Comparison of ENCODE assay signal across 14 mouse cellular contexts in the genomic region with DNA sequence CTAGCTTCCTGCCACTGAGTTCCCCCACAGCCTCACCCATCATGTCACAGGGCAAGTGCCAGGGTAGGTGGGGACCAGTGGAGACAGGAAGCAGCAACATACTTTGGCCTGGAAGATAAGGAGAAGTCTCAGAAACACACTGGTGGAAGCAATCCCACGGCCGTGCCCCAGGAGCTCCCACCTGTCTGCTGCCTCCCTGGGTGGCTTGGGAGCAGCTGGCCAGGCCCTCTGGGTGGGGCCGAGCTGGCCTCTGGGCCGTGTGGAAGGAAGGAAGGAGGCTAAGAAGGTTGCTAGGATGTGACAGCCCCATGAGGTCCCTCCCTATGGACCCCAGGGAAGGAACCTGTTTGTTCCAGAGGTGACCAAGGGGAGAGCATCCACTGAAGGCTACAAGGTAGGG. TPM values are rescaled to one million over a fixed set of nuclear protein-coding genes. Genes with fewer than 3 reads are reported as not detected.
DNase-seq lines count a peak whose midpoint lies in the region; ATAC-seq and TF ChIP-seq lines count a peak whose summit lies in the region.
"Had no signal": no experiment of that assay in that cellular context is flagged by ENCODE, and none has a peak within 500 bp of the region (broad histone marks: within the 10 kb centered on the region; RNA-seq: fewer than 3 reads in every experiment).

No protein-coding gene starts in this region.

- peaks cover 48% of the 10 kb centered on the region for H3K36me3 ChIP-seq in forebrain, postnatal 0 days (ENCODE audit: insufficient read depth)
- H3K36me3 ChIP-seq in forebrain, embryonic 14.5 days (ENCODE audit: control insufficient read depth, insufficient read depth, low read length): peaks cover 47% of the 10 kb centered on the region
- H3K36me3 ChIP-seq in intestine, embryonic 14.5 days (ENCODE audit: control insufficient read depth, insufficient read depth, low read length): peaks cover 50% of the 10 kb centered on the region
- H3K36me3 ChIP-seq in intestine, postnatal 0 days (ENCODE audit: control insufficient read depth, insufficient read depth): peaks cover 51% of the 10 kb centered on the region

- ATAC-seq in forebrain, postnatal 0 days: no peak
- no peak for ATAC-seq in forebrain, embryonic 14.5 days
- no peak for ATAC-seq in intestine, embryonic 14.5 days (replicated peaks; ENCODE audit: low FRiP score, low TSS enrichment, low read depth)
- no peak for ATAC-seq in intestine, postnatal 0 days
- ATAC-seq: liver, postnatal 0 days had no signal

- peak overlapping the region; percentile 41; the same call in 1 of the 2 replicates for H3K27ac ChIP-seq in forebrain, postnatal 0 days (ENCODE audit: low read depth, low read length)
- H3K27ac ChIP-seq in forebrain, embryonic 14.5 days (ENCODE audit: low read depth, low read length): no peak overlapping the region
- 0 out of 2 replicates have a peak overlapping the region, but pooled peaks have one; percentile 22 for H3K27ac ChIP-seq in intestine, embryonic 14.5 days (ENCODE audit: low read depth)
- no peak overlapping the region for H3K27ac ChIP-seq in intestine, postnatal 0 days (ENCODE audit: low read depth, low read length)
- peak overlapping the region; percentile 19 for H3K27ac ChIP-seq in brown adipose tissue, adult 24 weeks (replicated peaks; ENCODE audit: low read depth, low read length)
- H3K27ac ChIP-seq: midbrain, embryonic 12.5 days had no signal

- H3K4me3 ChIP-seq in forebrain, postnatal 0 days (ENCODE audit: low read depth, low read length): no peak overlapping the region
- no peak overlapping the region for H3K4me3 ChIP-seq in forebrain, embryonic 14.5 days (ENCODE audit: low read depth, low read length)
- H3K4me3 ChIP-seq in intestine, embryonic 14.5 days (ENCODE audit: low read depth, low read length): no peak overlapping the region
- no peak overlapping the region for H3K4me3 ChIP-seq in intestine, postnatal 0 days (ENCODE audit: low read depth, low read length)
- H3K4me3 ChIP-seq in brown adipose tissue, adult 24 weeks (ENCODE audit: insufficient read depth, low read depth, low read length): no peak overlapping the region
- H3K4me3 ChIP-seq: erythroblast, embryonic 14.5 days; midbrain, embryonic 12.5 days had no signal

- no peak overlapping the region for H3K9ac ChIP-seq in forebrain, postnatal 0 days
- H3K9ac ChIP-seq in forebrain, embryonic 14.5 days (ENCODE audit: low read length): no peak overlapping the region
- no peak overlapping the region for H3K9ac ChIP-seq in intestine, embryonic 14.5 days (ENCODE audit: low read length)
- H3K9ac ChIP-seq in intestine, postnatal 0 days (ENCODE audit: low read depth, low read length): no peak overlapping the region
- H3K9ac ChIP-seq: liver, postnatal 0 days; midbrain, embryonic 12.5 days had no signal

- no peak for TF ChIP-seq CTCF in forebrain, postnatal 0 days (IDR thresholded peaks at IDR 0.05; ENCODE audit: low read depth)
- TF ChIP-seq CTCF in intestine, postnatal 0 days (IDR thresholded peaks at IDR 0.05; ENCODE audit: low read depth): no peak

- WGBS in forebrain, postnatal 0 days: 68% methylated on average over 4 of the region's 4 CpGs
- WGBS in forebrain, embryonic 14.5 days: 79% methylated on average over 4 of the region's 4 CpGs
- 49% methylated on average over 4 of the region's 4 CpGs for WGBS in intestine, embryonic 14.5 days
- WGBS in intestine, postnatal 0 days: 20% methylated on average over 4 of the region's 4 CpGs

- no peak overlapping the region for H3K4me2 ChIP-seq in forebrain, postnatal 0 days (ENCODE audit: low read depth)
- H3K4me2 ChIP-seq in forebrain, embryonic 14.5 days (ENCODE audit: low read length): no peak overlapping the region
- no peak overlapping the region for H3K4me2 ChIP-seq in intestine, embryonic 14.5 days (ENCODE audit: low read length)
- no peak overlapping the region for H3K4me2 ChIP-seq in intestine, postnatal 0 days (replicated peaks; ENCODE audit: low read depth)
- H3K4me2 ChIP-seq: midbrain, embryonic 12.5 days had no signal

- no peaks in the 10 kb centered on the region for H3K9me3 ChIP-seq in forebrain, postnatal 0 days (ENCODE audit: low read length)
- no peaks in the 10 kb centered on the region for H3K9me3 ChIP-seq in forebrain, embryonic 14.5 days (replicated peaks; ENCODE audit: control insufficient read depth, low read length)
- H3K9me3 ChIP-seq in intestine, embryonic 14.5 days (ENCODE audit: control insufficient read depth, low read length): no peaks in the 10 kb centered on the region
- no peaks in the 10 kb centered on the region for H3K9me3 ChIP-seq in intestine, postnatal 0 days (ENCODE audit: control insufficient read depth)
- H3K9me3 ChIP-seq: midbrain, embryonic 12.5 days had no signal

- H3K4me1 ChIP-seq in forebrain, postnatal 0 days (ENCODE audit: insufficient read depth): 0 out of 2 replicates have a peak, but pooled peaks cover 9% of the 10 kb centered on the region
- 0 out of 2 replicates have a peak, but pooled peaks cover 3% of the 10 kb centered on the region for H3K4me1 ChIP-seq in forebrain, embryonic 14.5 days (ENCODE audit: control insufficient read depth, insufficient read depth, low read length)
- peaks cover 40% of the 10 kb centered on the region for H3K4me1 ChIP-seq in intestine, embryonic 14.5 days (replicated peaks; ENCODE audit: control insufficient read depth, insufficient read depth, low read length)
- H3K4me1 ChIP-seq in intestine, postnatal 0 days (replicated peaks; ENCODE audit: control insufficient read depth, insufficient read depth, low read length): peaks cover 5% of the 10 kb centered on the region
- H3K4me1 ChIP-seq in brown adipose tissue, adult 24 weeks (ENCODE audit: control insufficient read depth, insufficient read depth, insufficient read length, low read length): peaks cover 14% of the 10 kb centered on the region

- H3K27me3 ChIP-seq in forebrain, postnatal 0 days (ENCODE audit: insufficient read depth, low read length): no peaks in the 10 kb centered on the region
- peaks cover 6% of the 10 kb centered on the region for H3K27me3 ChIP-seq in forebrain, embryonic 14.5 days (replicated peaks; ENCODE audit: control insufficient read depth, insufficient read depth, low read length)
- no peaks in the 10 kb centered on the region for H3K27me3 ChIP-seq in intestine, embryonic 14.5 days (replicated peaks; ENCODE audit: control insufficient read depth, insufficient read depth, low read length)
- no peaks in the 10 kb centered on the region for H3K27me3 ChIP-seq in intestine, postnatal 0 days (replicated peaks; ENCODE audit: control insufficient read depth, insufficient read depth, low read length)

- no peak for DNase-seq in forebrain, postnatal 0 days
- DNase-seq in forebrain, embryonic 14.5 days (ENCODE audit: low spot score): no peak
- DNase-seq in intestine, embryonic 14.5 days (ENCODE audit: low spot score): no peak
- DNase-seq in lung, postnatal 10 days: peak; percentile 10
- no peak for DNase-seq in thymus, adult 18-20 months
- DNase-seq in embryo, embryonic 9.5 days (ENCODE audit: extremely low spot score): no peak
- DNase-seq: adrenal gland, adult 8-10 months; kidney, adult 8-10 months; liver, postnatal 0 days; right cerebral cortex, postnatal 25 days had no signal

RNA-seq across cellular contexts. Expression of a gene that starts 14.6 kb away (rescaled TPM):
- 2.5 and 3.0 TPM in 2 replicates for total RNA-seq in forebrain, postnatal 0 days (2014; rRNA removed)
- 0.74 and 1.1 TPM in 2 replicates for polyA plus RNA-seq in forebrain, postnatal 0 days (2015; fragmentation: Nextera tagmentation; extraction: Ambion mirVana)
- 0.72 and 1.6 TPM in 2 replicates for polyA plus RNA-seq in forebrain, embryonic 14.5 days (2014; fragmentation: Nextera tagmentation; extraction: Ambion mirVana)
- 6.4 and 8.9 TPM in 2 replicates for polyA plus RNA-seq in intestine, embryonic 14.5 days (2014; fragmentation: Nextera tagmentation; extraction: Ambion mirVana)
- 6.6 and 8.8 TPM in 2 replicates for polyA plus RNA-seq in intestine, postnatal 0 days (2015; fragmentation: Nextera tagmentation; extraction: Ambion mirVana)
- 9.8 and 11.4 TPM in 2 replicates for polyA plus RNA-seq in brown adipose tissue, adult 24 weeks (2012; ENCODE audit: insufficient read depth, insufficient read length, missing spikeins)

RNA-seq across cellular contexts. Expression of a gene that starts 32.8 kb away (rescaled TPM):
- total RNA-seq in forebrain, postnatal 0 days (2014; rRNA removed): 19.5 and 31.1 TPM in 2 replicates
- polyA plus RNA-seq in forebrain, postnatal 0 days (2015; fragmentation: Nextera tagmentation; extraction: Ambion mirVana): 10.7 and 15.2 TPM in 2 replicates
- 14.0 and 18.9 TPM in 2 replicates for polyA plus RNA-seq in forebrain, embryonic 14.5 days (2014; fragmentation: Nextera tagmentation; extraction: Ambion mirVana)
- 17.0 and 20.7 TPM in 2 replicates for polyA plus RNA-seq in intestine, embryonic 14.5 days (2014; fragmentation: Nextera tagmentation; extraction: Ambion mirVana)
- 17.4 and 22.1 TPM in 2 replicates for polyA plus RNA-seq in intestine, postnatal 0 days (2015; fragmentation: Nextera tagmentation; extraction: Ambion mirVana)
- 11.6 and 13.4 TPM in 2 replicates for polyA plus RNA-seq in brown adipose tissue, adult 24 weeks (2012; ENCODE audit: insufficient read depth, insufficient read length, missing spikeins)

RNA-seq across cellular contexts. Expression of a gene that starts 42.3 kb away (rescaled TPM):
- total RNA-seq in forebrain, postnatal 0 days (2014; rRNA removed): 32.0 and 41.9 TPM in 2 replicates
- 22.9 and 30.3 TPM in 2 replicates for polyA plus RNA-seq in forebrain, postnatal 0 days (2015; fragmentation: Nextera tagmentation; extraction: Ambion mirVana)
- polyA plus RNA-seq in forebrain, embryonic 14.5 days (2014; fragmentation: Nextera tagmentation; extraction: Ambion mirVana): 20.3 and 30.6 TPM in 2 replicates
- 53.0 and 56.6 TPM in 2 replicates for polyA plus RNA-seq in intestine, embryonic 14.5 days (2014; fragmentation: Nextera tagmentation; extraction: Ambion mirVana)
- 32.7 and 34.1 TPM in 2 replicates for polyA plus RNA-seq in intestine, postnatal 0 days (2015; fragmentation: Nextera tagmentation; extraction: Ambion mirVana)
- polyA plus RNA-seq in brown adipose tissue, adult 24 weeks (2012; ENCODE audit: insufficient read depth, insufficient read length, missing spikeins): 60.3 and 71.0 TPM in 2 replicates

Comparison
In these comparisons a context has a peak if more than half of its experiments do, and no peak if none do; other contexts are left out.
1. H3K27ac ChIP-seq: peak in forebrain, postnatal 0 days (single experiment), intestine, embryonic 14.5 days (single experiment) and brown adipose tissue, adult 24 weeks (single experiment); none in forebrain, embryonic 14.5 days (single experiment) and intestine, postnatal 0 days (single experiment).